Mouse (Mus musculus) adrenal gland, postnatal 25 days (tissue): ENCODE measurements around the gene Gbf1. TPM values are rescaled to one million over a fixed set of nuclear protein-coding genes. Genes with fewer than 3 reads are reported as not detected.
A peak's percentile ranks its signal among the peaks of the same experiment; 100 is the strongest.
"Not testable (repeated sequence)": the region's sequence is repeated elsewhere in the genome, so short reads cannot be mapped to it uniquely, and the experiment has no call there.

ENCODE experiments used
- DNase-seq: peaks from one replicate; pipeline ENCODE4 v3.0.0; 2021; ENCODE audit warnings: mixed read lengths
- total RNA-seq: library from RNA; stranded (reverse); gene quantifications from 2 replicates; pipeline ENCODE4 v1.2.3, GENCODE M21; 2021

The Gbf1 gene
- total RNA-seq, 1 experiment from 2014 or later, result 76.8 TPM

- peak; percentile 38 for DNase-seq
Observed at GRCm38 (mm10) chr19:46147511-46148371, 4.6 kb upstream of the Gbf1 start, which contains the start of gene Pitx3. Gene Pitx3, minus strand, starts transcription at chr19:46148326.

- peak; percentile 86 for DNase-seq
Observed at GRCm38 (mm10) chr19:46148372-46148760, 3.9 kb upstream of the Gbf1 start.

DNA sequence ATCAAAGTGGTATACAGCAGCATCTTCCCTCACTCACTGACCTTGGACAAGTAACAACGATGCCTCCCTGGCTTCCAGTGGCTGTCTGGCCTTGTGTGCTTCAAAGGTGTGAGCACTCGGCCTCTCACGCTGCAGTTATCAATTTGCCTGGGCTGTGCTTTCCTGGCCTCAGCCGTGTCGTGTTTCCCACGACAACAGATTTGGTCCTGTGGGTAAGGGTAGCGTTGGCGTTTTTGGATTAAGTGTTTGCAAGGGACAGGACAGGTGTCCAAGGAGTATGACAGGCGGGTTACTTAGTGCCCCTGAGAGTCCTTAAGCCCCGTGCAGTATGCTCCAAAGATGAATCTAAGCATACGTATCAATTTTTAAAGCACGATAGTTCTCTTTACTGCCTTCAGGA lies 3.2 kb upstream of the Gbf1 start:
- DNase-seq, result no peak

DNA sequence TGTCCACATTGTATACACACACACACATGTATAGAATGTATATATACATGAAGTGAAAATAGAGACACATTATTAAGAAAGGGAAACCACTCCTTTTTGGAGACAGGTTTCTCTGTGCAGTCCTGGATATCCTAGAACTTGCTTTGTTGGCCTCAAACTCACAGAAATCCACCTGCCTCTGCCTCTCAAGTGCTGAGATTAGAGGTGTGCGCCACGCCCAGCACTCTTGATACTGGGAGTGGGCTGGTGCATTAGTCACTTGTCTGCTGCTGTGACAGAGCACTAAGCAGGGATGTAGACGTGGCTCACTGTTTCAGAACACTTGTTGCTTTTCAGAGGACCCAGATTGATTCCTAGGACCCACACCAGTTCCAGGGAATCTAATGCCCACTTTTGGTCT lies 13.6 kb downstream of the Gbf1 start:
- DNase-seq, result no peak

- not testable (repeated sequence) for DNase-seq
Observed at GRCm38 (mm10) chr19:46167169-46167568, 14.9 kb downstream of the Gbf1 start.

DNA sequence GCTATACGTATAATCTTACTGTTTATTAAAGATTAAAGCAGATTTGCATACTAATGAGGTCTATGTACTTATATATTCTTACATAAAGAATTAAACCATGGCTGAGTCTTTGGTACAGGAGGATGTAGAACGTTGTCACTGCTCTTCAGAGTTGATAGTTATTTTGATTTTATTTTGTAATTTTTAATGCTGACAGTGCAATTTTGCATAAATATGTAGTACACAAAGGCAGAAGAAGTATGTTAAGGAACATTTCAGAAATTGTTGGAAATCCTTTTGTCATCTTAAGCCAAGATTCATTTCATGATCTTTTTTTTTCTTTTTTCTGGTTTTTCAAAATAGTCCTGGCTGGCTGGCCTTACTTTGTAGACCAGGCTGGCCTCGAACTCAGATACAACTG lies 17.1 kb downstream of the Gbf1 start:
- DNase-seq, result no peak

- no peak for DNase-seq
Observed at GRCm38 (mm10) chr19:46169913-46170312, 17.6 kb downstream of the Gbf1 start.

GRCm38 (mm10) chr19:46172541-46172940 lies 20.2 kb downstream of the Gbf1 start:
- DNase-seq, result no peak

- no peak for DNase-seq
Observed at GRCm38 (mm10) chr19:46175173-46175572, 22.9 kb downstream of the Gbf1 start.

DNA sequence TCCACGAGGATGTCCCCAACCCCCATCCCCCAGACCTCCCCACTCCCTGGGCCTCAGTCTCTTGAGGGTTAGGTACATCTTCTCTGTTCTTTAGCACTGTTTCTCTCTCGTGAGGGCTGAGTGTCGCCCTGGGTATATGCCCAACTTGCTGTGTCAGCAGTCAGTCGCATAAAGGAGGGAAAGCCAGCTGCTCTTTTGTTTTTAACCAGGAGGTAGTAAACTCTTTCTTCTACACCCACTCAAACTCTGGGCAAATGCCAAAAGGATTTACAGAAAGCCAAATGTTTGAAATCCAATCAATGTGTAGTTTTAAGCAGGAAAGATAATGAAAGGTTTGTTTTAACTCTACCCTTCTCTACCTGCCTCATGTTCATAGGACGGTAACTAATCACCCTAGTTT lies 24.7 kb downstream of the Gbf1 start:
- DNase-seq, result no peak

- DNase-seq, result no peak
Observed at GRCm38 (mm10) chr19:46180274-46180673, 28.0 kb downstream of the Gbf1 start.

DNA sequence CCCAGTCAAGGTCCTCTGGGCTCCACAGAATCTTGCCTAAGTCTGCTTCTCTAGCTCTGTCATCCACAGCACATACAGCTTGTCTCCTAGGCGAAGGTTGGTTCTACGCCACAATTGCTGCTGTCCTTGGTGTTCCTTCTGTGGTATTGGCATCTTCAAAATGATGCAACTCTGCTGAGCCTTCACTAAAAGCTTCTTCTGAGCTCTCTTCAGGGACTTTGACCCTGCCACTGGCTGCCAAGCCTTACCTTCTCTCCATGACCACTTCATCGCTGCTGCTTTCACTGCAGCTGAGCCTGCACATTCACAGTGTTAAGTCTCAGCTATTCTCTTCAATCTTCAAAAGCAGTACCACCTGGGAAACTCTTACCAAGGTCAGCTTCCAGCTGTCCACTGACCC lies 29.9 kb downstream of the Gbf1 start:
- no peak for DNase-seq

DNA sequence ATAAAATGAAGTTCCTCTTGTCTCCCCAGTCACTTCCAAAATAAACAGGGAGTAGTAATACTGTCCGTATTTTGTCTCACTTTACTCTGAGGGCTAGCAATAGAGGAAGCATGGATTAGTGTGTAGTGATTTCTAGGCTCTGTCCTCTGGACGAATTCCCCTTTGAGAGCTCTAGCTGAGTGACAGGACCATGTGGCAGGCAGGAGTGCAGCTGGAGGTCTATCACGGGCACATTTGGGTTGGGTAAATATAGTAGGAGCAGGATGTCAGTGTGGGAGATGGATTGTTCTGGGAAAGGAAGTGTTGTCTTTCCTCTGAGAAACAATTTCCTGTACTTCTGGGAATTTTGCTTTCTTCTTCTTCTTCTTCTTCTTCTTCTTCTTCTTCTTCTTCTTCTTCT lies 34.3 kb downstream of the Gbf1 start:
- no peak for DNase-seq

DNA sequence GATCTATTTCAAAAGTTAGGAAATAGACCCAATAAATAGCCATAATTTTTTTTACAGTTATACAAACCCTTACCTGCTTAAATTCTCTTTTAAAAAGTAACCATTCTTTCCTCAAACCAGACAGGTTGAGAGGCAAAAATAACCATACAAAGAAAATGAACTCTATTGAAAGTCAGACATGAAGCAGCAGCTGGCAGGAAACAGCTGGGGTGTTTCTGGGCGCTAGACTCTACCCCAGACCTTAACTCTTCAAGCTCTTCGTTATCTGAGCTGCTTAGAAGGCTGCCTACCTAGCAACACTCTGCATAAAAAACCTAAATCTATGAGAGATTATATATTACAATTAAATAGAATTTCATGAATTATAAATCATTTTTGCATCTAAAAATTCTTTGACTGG lies 34.9 kb downstream of the Gbf1 start:
- DNase-seq, result no peak

GRCm38 (mm10) chr19:46198293-46198692 lies 46.0 kb downstream of the Gbf1 start:
- no peak for DNase-seq

DNA sequence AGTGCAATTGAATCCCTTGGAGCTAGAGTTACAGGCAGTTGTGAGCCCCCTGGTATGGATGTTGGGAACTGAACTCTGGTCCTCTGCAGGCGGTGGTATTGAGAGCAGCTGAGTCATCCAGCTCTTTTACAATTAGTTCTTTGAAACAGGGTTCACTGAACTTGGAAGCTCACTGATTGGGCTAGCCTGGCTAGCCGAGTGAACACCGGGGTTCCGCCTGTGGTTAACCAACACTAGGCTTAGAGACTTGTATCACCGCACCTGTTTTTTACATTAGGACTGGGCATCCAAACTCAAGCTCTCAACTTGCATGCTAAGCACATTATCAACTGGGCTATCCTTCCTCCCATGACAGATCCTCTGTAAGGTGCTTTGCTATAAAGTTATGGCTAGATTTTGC lies 46.6 kb downstream of the Gbf1 start:
- DNase-seq, result no peak

GRCm38 (mm10) chr19:46204166-46204565 lies 51.9 kb downstream of the Gbf1 start:
- no peak for DNase-seq

DNA sequence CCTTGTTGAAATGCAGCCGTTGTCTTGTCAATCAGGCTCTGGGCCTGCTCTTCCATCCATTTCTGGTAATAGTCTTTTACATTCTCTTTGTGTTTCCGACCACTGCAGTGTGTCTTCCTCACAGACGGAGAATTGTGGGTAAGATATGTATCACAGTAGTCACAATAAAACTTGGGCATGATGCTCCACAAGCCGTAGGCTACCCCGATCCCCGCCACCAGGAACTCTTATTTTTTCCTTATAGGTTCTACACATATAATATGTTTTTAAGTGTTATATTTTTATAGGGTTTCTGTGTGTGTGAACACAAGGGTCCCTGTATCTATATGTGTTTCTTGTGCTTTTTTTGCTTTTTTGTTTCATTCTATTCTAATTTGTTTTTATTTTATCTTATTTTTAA lies 53.4 kb downstream of the Gbf1 start:
- DNase-seq, result no peak

DNA sequence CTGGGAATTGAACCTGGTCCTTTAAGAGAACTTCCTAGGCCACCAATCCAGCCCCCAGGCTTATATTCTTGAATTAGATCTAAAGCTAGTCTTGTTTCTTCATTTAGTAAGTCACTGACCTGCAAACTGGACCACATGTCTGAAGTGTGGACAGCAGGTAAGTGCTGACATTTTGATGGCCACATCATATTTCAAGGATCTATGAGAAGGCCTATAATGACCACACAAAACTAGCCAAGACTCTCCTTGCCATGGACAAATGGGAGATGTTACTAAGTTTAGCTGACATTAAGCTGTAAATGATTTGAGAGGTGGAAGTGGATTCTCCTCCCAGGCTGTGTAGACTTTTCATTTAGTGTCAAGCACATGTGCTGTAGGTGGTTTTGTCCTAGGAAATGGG lies 58.6 kb downstream of the Gbf1 start:
- no peak for DNase-seq

DNA sequence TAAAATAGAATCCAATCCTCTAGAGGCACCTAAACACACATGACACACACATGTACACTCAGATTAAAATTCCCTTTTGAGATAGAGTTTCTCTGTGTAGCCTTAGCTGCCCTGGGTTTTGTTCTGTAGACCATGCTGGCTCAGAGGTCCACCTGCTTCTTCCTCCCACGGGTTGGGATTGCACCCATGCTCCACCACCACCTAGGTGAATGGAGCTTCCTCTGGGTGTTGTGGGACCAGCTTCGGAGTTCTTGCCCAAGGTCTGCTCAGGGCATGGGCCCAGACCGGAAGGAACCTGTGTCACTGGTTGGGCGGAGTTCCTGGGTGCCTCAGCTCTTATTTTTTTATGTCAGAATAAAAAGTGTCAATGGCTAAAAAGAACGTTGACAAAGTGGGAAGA lies 62.2 kb downstream of the Gbf1 start:
- DNase-seq, result no peak

DNA sequence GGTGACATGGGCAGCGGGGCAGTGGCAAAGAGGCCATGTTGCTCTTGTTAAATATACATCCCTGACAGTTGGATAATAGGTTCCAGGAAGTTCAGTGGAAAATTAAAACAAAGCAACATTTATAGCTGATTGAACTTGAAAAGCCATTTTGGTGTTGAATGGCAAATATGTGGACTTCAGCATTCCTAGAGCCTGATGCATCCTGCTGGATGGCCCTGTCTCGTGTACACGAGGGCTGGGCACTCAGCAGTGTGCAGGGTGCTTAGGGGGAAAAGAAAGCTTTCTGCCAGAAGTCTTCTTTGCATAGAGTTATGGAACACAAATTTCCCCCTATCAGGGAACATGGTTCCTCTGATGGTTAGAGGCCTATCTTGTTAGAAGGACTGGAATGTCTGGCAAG lies 63.1 kb downstream of the Gbf1 start:
- DNase-seq, result no peak

DNA sequence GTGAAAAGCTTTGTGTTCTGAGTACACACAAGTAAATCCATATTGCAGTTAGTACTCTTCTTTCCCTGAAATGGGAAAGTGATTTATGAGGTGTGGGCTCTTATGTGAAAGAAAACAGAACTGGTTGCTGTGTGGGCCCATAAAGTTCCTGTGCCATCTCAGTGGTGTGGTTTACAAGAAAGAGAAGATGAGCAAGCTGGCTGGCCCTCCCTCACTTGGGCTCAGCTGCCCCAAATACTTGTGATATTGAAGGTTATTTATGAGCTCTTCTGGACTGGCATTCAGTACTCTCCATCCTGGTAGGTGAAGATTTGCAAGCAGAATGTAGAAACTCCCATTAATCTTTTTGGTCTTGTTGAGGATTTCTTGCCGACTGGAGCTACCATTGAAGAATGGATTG lies 64.4 kb downstream of the Gbf1 start:
- DNase-seq, result no peak

DNA sequence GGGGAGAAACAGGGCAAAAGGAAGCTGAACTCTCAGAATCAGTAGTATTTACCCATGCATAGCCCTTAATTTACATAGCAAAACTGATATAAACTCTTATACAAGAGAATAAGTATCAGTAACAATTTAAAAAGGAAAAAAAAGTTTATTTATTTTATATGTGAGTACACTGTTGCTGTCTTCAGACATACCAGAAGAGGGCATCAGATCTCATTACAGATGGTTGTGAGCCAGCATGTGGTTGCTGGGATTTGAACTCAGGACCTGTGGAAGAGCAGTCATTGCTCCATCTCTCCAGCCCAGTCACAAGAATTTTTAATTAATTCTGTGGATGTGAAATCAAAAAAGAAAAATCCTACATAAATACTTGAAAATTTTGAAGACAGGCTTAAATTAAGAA lies 65.0 kb downstream of the Gbf1 start:
- DNase-seq, result not testable (repeated sequence)

DNA sequence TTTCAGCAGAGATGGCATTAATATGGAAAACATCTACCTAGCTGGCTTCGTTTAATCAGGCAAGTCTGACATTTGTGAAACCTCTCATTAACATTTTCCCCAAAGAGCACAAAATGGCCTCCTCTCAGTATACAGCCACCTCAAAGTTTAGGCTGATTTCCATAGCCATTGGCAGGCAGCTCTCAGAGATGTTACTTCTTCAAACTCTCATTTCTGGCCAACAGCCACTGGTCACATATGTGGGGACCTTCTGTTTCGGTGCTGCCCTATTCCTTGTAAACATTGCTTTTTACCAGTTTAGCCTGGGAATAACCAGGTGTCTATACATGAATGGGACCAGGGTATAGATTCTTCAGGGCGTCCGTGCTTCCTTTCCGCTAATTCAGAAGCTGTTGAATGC lies 67.8 kb downstream of the Gbf1 start:
- no peak for DNase-seq

- no peak for DNase-seq
Observed at GRCm38 (mm10) chr19:46223118-46223517, 70.8 kb downstream of the Gbf1 start.
